Mouse (Mus musculus) stomach, embryonic 16.5 days (tissue): ENCODE measurements around the gene Ifngr2. TPM values are rescaled to one million over a fixed set of nuclear protein-coding genes. Genes with fewer than 3 reads are reported as not detected.

Source experiments
- ATAC-seq: fragments of 200-750 bp; cut with Nextera tagmentation; 2 replicates; pipeline ENCODE4 v1.8.0; 2017; ENCODE audit warnings: moderate number of reproducible peaks, moderate TSS enrichment; ENCODE audit not compliant: insufficient read depth, low FRiP score
- H3K27ac ChIP-seq: fragments of 300-500 bp; sonication (generic); 2 replicates; pipeline ENCODE4 v1.5.1; 2014; ENCODE audit warnings: low read length
- H3K27me3 ChIP-seq: fragments of 300-500 bp; sonication (generic); 2 replicates; pipeline ENCODE4 v1.6.1; 2014; ENCODE audit warnings: low read length, control low read depth, mixed read lengths; ENCODE audit not compliant: control insufficient read depth, insufficient read depth
- H3K36me3 ChIP-seq: fragments of 300-500 bp; sonication (generic); 2 replicates; pipeline ENCODE4 v1.6.1; 2014; ENCODE audit warnings: low read length; ENCODE audit not compliant: control insufficient read depth, insufficient read depth
- H3K4me1 ChIP-seq: fragments of 300-500 bp; sonication (generic); 2 replicates; pipeline ENCODE4 v1.6.1; 2014; ENCODE audit warnings: low read length, control low read depth, mixed read lengths; ENCODE audit not compliant: control insufficient read depth, insufficient read depth
- H3K4me2 ChIP-seq: fragments of 300-500 bp; sonication (generic); 2 replicates; pipeline ENCODE4 v1.6.1; 2014; ENCODE audit warnings: low read depth, low read length, mixed read lengths
- H3K4me3 ChIP-seq: fragments of 300-500 bp; sonication (generic); replicated peaks from 2 replicates; pipeline ENCODE4 v1.5.1; 2014; ENCODE audit warnings: mild to moderate bottlenecking, low read length
- H3K9ac ChIP-seq: fragments of 300-500 bp; sonication (generic); 2 replicates; pipeline ENCODE4 v1.6.1; 2014; ENCODE audit warnings: low read length
- H3K9me3 ChIP-seq: fragments of 300-500 bp; sonication (generic); replicated peaks from 2 replicates; pipeline ENCODE4 v1.6.1; 2016; ENCODE audit warnings: low read length, control low read depth; ENCODE audit not compliant: control insufficient read depth
- WGBS: fragments of 180-500 bp; shearing (Covaris S2); extraction: QIAGEN DNeasy Blood & Tissue Kit; methylation state at CpG from one replicate; pipeline ENCODE4 v1.1.7; 2014; 5-methylcytosine and 5-hydroxymethylcytosine counted together
- microRNA-seq: library from miRNA; unstranded; fragments of <30 nt; microRNA quantifications from one replicate; pipeline ENCODE4, GENCODE M21; 2016
- polyA plus RNA-seq: library from polyadenylated mRNA; unstranded; fragments of >200 nt; fragmentation: Nextera tagmentation; extraction: Ambion mirVana; gene quantifications from 2 replicates; pipeline ENCODE4 v1.2.1, GENCODE M21; 2015

The Ifngr2 gene
- polyA plus RNA-seq, 1 experiment from 2014 or later, result 58.0 TPM

DNA sequence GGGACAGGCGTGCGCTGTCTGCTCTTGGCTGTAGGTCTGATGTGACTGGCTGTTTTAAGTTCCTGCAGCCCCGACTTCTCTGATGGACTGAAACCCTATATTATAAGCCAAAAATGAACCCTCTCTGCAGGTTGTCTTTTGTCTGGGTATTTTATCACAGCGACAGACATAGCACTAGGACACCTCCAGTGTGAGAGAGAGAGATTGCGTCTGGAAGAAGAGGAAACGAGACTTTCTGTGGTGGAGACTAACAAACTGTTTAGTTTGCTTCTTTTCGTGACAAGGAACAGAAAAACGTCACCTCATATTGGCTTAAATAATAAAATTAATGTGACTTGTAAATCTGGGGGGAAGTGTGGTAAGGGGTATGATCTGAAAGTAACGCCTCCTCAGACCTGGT lies 54.8 kb downstream of the Ifngr2 start:
- Histone ChIP-seq H3K27me3 (no peaks in the 10 kb centered on the region; the same call in 1 of the 2 replicates), H3K4me1 (peaks cover 10% of the 10 kb centered on the region), H3K4me3 (no peak overlapping the region), H3K9ac (no peak overlapping the region), H3K36me3 (no peaks in the 10 kb centered on the region), H3K27ac (no peak overlapping the region), H3K9me3 (no peaks in the 10 kb centered on the region), H3K4me2 (no peak overlapping the region)
- 50% methylated on average over 9 of the region's 9 CpGs for WGBS
- ATAC-seq, result no peak

DNA sequence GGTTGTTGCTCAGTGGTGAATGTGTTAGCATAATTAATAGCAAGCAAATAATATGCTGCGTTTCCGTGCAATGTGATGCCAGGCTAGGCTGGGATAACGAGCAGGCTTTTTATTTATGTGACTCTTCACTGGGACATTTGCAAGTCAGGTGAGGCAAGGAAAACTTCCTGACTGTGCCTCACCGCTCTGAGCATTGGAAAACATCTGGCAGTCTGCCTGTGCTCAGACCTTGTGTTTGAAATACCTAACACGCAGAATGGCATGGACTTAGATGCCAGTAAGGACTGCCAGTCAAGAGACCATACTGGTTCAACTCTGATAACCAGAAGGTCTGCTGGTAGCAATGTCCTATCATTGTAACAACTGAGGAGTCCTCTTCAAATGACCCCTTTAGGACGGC lies 58.3 kb downstream of the Ifngr2 start:
- 77% methylated on average over 6 of the region's 6 CpGs for WGBS
- no peak for ATAC-seq
- Histone ChIP-seq H3K9me3 (0 out of 2 replicates have a peak, but pooled peaks cover 3% of the 10 kb centered on the region), H3K4me3 (no peak overlapping the region), H3K4me2 (no peak overlapping the region), H3K27me3 (no peaks in the 10 kb centered on the region), H3K9ac (no peak overlapping the region), H3K4me1 (peaks cover 6% of the 10 kb centered on the region; the same call in 1 of the 2 replicates), H3K27ac (no peak overlapping the region), H3K36me3 (no peaks in the 10 kb centered on the region)

DNA sequence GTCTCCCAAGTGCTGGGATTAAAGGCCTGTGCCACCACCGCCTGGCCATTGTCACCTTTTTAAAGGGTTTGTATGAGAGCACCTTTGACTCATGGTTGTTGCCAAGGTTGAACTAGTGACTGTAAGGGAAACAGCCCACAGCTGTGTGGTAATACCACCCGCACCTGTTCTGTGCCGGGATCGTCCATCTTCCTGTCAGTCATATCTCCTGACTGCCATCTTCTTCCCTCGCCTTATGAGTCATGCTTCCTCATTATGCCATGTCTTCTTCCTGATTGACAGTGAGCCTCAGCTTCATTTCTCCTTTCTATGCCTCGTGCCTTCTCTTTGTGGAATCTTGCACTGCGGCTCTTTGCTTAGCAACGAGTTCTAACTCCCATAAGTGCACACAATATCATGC lies 60.1 kb downstream of the Ifngr2 start:
- H3K4me1 ChIP-seq, result no peaks in the 10 kb centered on the region
- H3K9me3 ChIP-seq, result 0 out of 2 replicates have a peak, but pooled peaks cover 3% of the 10 kb centered on the region
- ATAC-seq, result no peak
- no peak overlapping the region for H3K27ac ChIP-seq
- 77% methylated on average over 8 of the region's 8 CpGs for WGBS
- no peak overlapping the region for H3K4me3 ChIP-seq
- H3K9ac ChIP-seq, result no peak overlapping the region
- no peaks in the 10 kb centered on the region for H3K36me3 ChIP-seq
- no peak overlapping the region for H3K4me2 ChIP-seq
- H3K27me3 ChIP-seq, result no peaks in the 10 kb centered on the region

DNA sequence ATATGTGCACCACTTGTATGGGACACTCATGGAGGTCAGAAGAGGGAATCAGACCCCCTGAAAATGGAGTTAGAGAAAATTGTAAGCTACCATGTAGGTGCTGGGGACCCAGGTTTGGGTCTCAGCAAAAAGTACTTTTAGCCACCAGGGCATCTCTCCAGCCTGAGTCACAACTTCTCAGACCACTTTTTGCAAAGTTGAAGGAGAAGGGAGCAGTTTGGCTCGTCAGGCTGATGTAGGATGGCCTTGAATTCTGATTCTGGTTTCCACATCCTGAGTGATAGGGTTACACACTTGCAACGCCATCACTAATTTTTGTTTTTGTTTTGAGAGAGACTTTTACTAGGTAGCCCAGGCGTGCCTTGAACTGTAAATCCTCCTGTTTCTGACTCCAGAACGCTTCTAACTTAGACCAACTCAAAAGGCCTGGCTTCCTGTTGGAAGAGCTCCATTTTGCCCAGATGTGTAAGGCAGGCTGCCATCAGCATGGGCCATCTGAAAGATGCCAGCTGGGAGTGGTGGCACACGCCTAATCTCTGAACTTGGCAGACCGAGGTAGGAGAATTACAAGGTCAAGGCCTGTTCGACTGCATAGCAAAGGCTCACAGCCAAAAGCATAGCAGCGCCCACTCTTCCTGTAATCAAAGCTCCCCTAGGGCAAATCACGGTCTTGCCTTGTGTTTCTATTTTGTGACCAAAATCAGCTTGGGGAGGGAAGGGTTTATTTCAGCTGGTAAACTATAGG lies 62.8 kb downstream of the Ifngr2 start:
- H3K4me3 ChIP-seq, result no peak overlapping the region
- H3K36me3 ChIP-seq, result no peaks in the 10 kb centered on the region
- H3K27ac ChIP-seq, result no peak overlapping the region
- no peak for ATAC-seq
- no peak overlapping the region for H3K9ac ChIP-seq
- H3K27me3 ChIP-seq, result no peaks in the 10 kb centered on the region
- H3K4me2 ChIP-seq, result no peak overlapping the region
- 58% methylated on average over 9 of the region's 9 CpGs for WGBS
- 0 out of 2 replicates have a peak, but pooled peaks cover 3% of the 10 kb centered on the region for H3K9me3 ChIP-seq
- H3K4me1 ChIP-seq, result no peaks in the 10 kb centered on the region

DNA sequence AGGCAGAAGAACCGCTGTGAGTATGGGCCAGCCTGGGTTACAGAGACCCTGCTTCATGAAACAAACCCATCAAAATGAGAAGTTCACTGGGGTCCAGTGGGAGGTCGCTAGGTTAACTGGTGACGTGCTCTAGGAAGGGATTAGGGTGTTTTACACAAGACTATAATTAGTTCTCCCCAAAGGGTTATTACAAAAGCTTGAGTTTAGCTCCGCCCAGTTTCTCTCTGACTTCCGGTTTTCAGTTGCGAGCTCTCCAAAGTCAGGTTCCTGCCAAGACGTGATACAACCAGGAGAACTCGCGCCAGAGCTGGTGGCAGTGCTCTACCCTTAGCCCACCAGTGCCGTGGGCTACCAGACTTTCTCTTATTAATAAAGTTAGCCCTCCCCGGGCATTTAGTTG lies 64.4 kb downstream of the Ifngr2 start:
- no peaks in the 10 kb centered on the region for H3K4me1 ChIP-seq
- no peaks in the 10 kb centered on the region for H3K27me3 ChIP-seq
- H3K4me2 ChIP-seq, result no peak overlapping the region
- 71% methylated on average over 11 of the region's 11 CpGs for WGBS
- no peak overlapping the region for H3K27ac ChIP-seq
- H3K4me3 ChIP-seq, result no peak overlapping the region
- H3K9me3 ChIP-seq, result 0 out of 2 replicates have a peak, but pooled peaks cover 3% of the 10 kb centered on the region
- no peaks in the 10 kb centered on the region for H3K36me3 ChIP-seq
- no peak overlapping the region for H3K9ac ChIP-seq
- no peak for ATAC-seq

DNA sequence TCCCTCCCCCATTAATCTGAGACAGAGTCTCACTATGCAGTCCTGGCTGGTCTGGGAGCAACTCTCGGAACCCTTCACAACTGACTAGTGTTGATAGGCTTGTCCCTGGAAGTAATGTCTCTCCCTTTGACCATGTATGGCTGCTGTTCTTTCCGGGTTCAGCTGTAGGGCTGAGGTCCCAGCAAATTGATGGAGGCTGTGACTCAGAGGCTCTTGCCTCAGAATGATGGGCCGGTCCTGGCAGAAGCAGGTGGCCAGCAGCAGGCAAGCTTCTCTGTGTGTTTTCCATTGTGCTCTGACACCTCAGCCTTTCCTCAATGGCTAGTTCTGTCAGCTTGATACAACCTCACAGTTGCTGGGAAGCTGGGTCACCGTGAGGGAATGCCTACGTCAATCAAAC lies 65.7 kb downstream of the Ifngr2 start:
- Histone ChIP-seq H3K27ac (no peak overlapping the region), H3K4me2 (no peak overlapping the region), H3K9me3 (0 out of 2 replicates have a peak, but pooled peaks cover 3% of the 10 kb centered on the region), H3K27me3 (no peaks in the 10 kb centered on the region), H3K36me3 (no peaks in the 10 kb centered on the region), H3K9ac (no peak overlapping the region), H3K4me1 (no peaks in the 10 kb centered on the region), H3K4me3 (no peak overlapping the region)
- 50% methylated on average over 5 of the region's 5 CpGs for WGBS
- no peak for ATAC-seq

DNA sequence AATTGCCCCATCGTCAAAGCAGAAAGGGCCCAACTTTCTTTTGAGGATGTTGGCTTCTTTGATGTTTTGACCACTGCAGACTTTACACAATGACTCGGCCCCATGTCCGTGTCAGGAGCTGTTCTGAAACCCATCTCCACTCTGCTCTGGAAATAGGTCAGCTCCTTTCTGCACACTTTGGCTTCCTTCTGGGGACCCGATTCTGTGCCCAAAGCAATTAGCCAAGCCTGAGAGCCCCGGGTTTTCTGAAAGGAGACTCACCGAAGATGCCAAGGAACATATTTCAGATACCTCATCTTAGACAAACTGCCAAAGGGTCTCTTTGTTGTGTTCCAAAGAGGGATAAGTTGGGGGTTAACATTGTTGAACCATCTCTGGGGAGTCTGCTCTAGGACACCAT lies 67.7 kb downstream of the Ifngr2 start:
- no peak overlapping the region for H3K4me3 ChIP-seq
- H3K4me2 ChIP-seq, result no peak overlapping the region
- H3K9me3 ChIP-seq, result no peaks in the 10 kb centered on the region
- H3K4me1 ChIP-seq, result no peaks in the 10 kb centered on the region; the same call in 1 of the 2 replicates
- WGBS, result 83% methylated on average over 6 of the region's 6 CpGs
- ATAC-seq, result no peak
- no peaks in the 10 kb centered on the region for H3K27me3 ChIP-seq
- H3K36me3 ChIP-seq, result no peaks in the 10 kb centered on the region
- no peak overlapping the region for H3K27ac ChIP-seq
- no peak overlapping the region for H3K9ac ChIP-seq

Small RNAs within 50 kb of the gene (microRNA-seq; reads per million reads assigned to microRNA genes)
- gene Mir6367, result not detected

Other genes with a start within 250 kb of the Ifngr2 start
- 51.3 and 53.1 TPM in 2 replicates for gene Ifnar2, start 174.3 kb upstream of the Ifngr2 start, polyA plus RNA-seq
- gene Gm21970, start 155.4 kb upstream of the Ifngr2 start, polyA plus RNA-seq, result not detected in 2 replicates
- gene Il10rb, start 140.9 kb upstream of the Ifngr2 start, polyA plus RNA-seq, result 52.3 and 58.1 TPM in 2 replicates
- 47.2 and 47.3 TPM in 2 replicates for gene Ifnar1, start 61.8 kb upstream of the Ifngr2 start, polyA plus RNA-seq
- gene Tmem50b, start 50.7 kb downstream of the Ifngr2 start, polyA plus RNA-seq, result 48.7 and 62.2 TPM in 2 replicates
- 2.7 and 2.9 TPM in 2 replicates for gene Dnajc28, start 72.0 kb downstream of the Ifngr2 start, polyA plus RNA-seq
- 104 TPM in 2 replicates for gene Gart, start 99.9 kb downstream of the Ifngr2 start, polyA plus RNA-seq
- gene Son, start 100.4 kb downstream of the Ifngr2 start, polyA plus RNA-seq, result 89.8 and 98.8 TPM in 2 replicates
- gene Donson, start 141.7 kb downstream of the Ifngr2 start, polyA plus RNA-seq, result 11.7 and 16.9 TPM in 2 replicates
- 62.2 and 69.9 TPM in 2 replicates for gene Cryzl1, start 181.9 kb downstream of the Ifngr2 start, polyA plus RNA-seq
- 16.8 and 18.1 TPM in 2 replicates for gene Itsn1, start 182.2 kb downstream of the Ifngr2 start, polyA plus RNA-seq